Mouse (Mus musculus): ENCODE data around the gene Vmn1r196.
"Not testable (repeated sequence)": the region's sequence is repeated elsewhere in the genome, so short reads cannot be mapped to it uniquely, and the experiment has no call there.

Vmn1r196 gene

GRCm38 (mm10) chr13:22289620-22290019 lies at the start of gene Vmn1r196:
TSS of gene Vmn1r196 (plus strand) at chr13:22289920.
- no peak for DNase-seq

GRCm38 (mm10) chr13:22243915-22244314 lies 45.8 kb upstream of the Vmn1r196 start, which contains the start of gene Vmn1r194:
TSS of gene Vmn1r194 (plus strand) at chr13:22244215.
- no peak for DNase-seq

- not testable (repeated sequence) for DNase-seq
These were observed 19.5 kb upstream of the Vmn1r196 start, which contains the start of gene Vmn1r195 for GRCm38 (mm10) chr13:22270222-22270621. TSS of gene Vmn1r195 (plus strand) at chr13:22270522.

- DNase-seq = no peak
These were observed 18.0 kb upstream of the Vmn1r196 start for GRCm38 (mm10) chr13:22271721-22272120.

- DNase-seq = no peak
These were observed 5.1 kb upstream of the Vmn1r196 start for GRCm38 (mm10) chr13:22284578-22284977.

GRCm38 (mm10) chr13:22308075-22308474 lies 18.4 kb downstream of the Vmn1r196 start:
- DNase-seq = not testable (repeated sequence)

GRCm38 (mm10) chr13:22315361-22315760 lies 25.6 kb downstream of the Vmn1r196 start:
- no peak for DNase-seq

GRCm38 (mm10) chr13:22317366-22317765 lies 27.6 kb downstream of the Vmn1r196 start:
- DNase-seq = no peak

- DNase-seq = no peak
These were observed 30.4 kb downstream of the Vmn1r196 start for GRCm38 (mm10) chr13:22320091-22320490.

- DNase-seq = no peak
These were observed 34.6 kb downstream of the Vmn1r196 start, which contains the start of gene Vmn1r197 for GRCm38 (mm10) chr13:22324289-22324688. TSS of gene Vmn1r197 (plus strand) at chr13:22324589.

GRCm38 (mm10) chr13:22333269-22333668 lies 43.5 kb downstream of the Vmn1r196 start:
- DNase-seq = no peak

- DNase-seq = no peak
These were observed 45.8 kb downstream of the Vmn1r196 start for GRCm38 (mm10) chr13:22335565-22335964.

Measured in cerebellum, postnatal 25 days (tissue).